Mouse (Mus musculus) forebrain, embryonic 14.5 days (tissue): Measurements from ENCODE around the gene Elovl5. TPM values are rescaled to one million over a fixed set of nuclear protein-coding genes. Genes with fewer than 3 reads are reported as not detected.

ENCODE experiments used
- ATAC-seq: fragments of 200-750 bp; cut with Nextera tagmentation; 2 replicates; pipeline ENCODE4 v1.8.0; 2017; ENCODE audit warnings: mild to moderate bottlenecking, moderate library complexity
- DNase-seq: peaks from one replicate; pipeline ENCODE4 v3.0.0-alpha.2; 2015; ENCODE audit warnings: low spot score
- H3K27ac ChIP-seq: fragments of 300-500 bp; sonication (generic); 2 replicates; pipeline ENCODE4 v1.5.1; 2014; ENCODE audit warnings: low read depth, mild to moderate bottlenecking, control low read depth, low read length, moderate library complexity
- H3K27me3 ChIP-seq: fragments of 300-500 bp; sonication (generic); replicated peaks from 2 replicates; pipeline ENCODE4 v1.6.1; 2014; ENCODE audit warnings: low read length, control low read depth, mixed read lengths; ENCODE audit not compliant: control insufficient read depth, insufficient read depth
- H3K36me3 ChIP-seq: fragments of 300-500 bp; sonication (generic); 2 replicates; pipeline ENCODE4 v1.6.1; 2014; ENCODE audit warnings: low read length, control low read depth; ENCODE audit not compliant: control insufficient read depth, insufficient read depth
- H3K4me1 ChIP-seq: fragments of 300-500 bp; sonication (generic); 2 replicates; pipeline ENCODE4 v1.6.1; 2014; ENCODE audit warnings: antibody characterized with exemption, low read length, control low read depth; ENCODE audit not compliant: control insufficient read depth, insufficient read depth
- H3K4me2 ChIP-seq: fragments of 300-500 bp; sonication (generic); 2 replicates; pipeline ENCODE4 v1.6.1; 2014; ENCODE audit warnings: mild to moderate bottlenecking, control low read depth, low read length
- H3K4me3 ChIP-seq: fragments of 300-500 bp; sonication (generic); 2 replicates; pipeline ENCODE4 v1.5.1; 2014; ENCODE audit warnings: low read depth, low read length, control low read depth
- H3K9ac ChIP-seq: fragments of 300-500 bp; sonication (generic); 2 replicates; pipeline ENCODE4 v1.6.1; 2014; ENCODE audit warnings: mild to moderate bottlenecking, low read length, control low read depth, moderate library complexity
- H3K9me3 ChIP-seq: fragments of 300-500 bp; sonication (generic); replicated peaks from 2 replicates; pipeline ENCODE4 v1.6.1; 2016; ENCODE audit warnings: low read length, control low read depth, mixed read lengths; ENCODE audit not compliant: control insufficient read depth
- WGBS: fragments of 180-500 bp; shearing (Covaris S2); extraction: QIAGEN DNeasy Blood & Tissue Kit; methylation state at CpG from one replicate; pipeline ENCODE4 v1.1.7; 2014; 5-methylcytosine and 5-hydroxymethylcytosine counted together
- polyA plus RNA-seq: library from polyadenylated mRNA; unstranded; fragments of >200 nt; fragmentation: Nextera tagmentation; extraction: Ambion mirVana; gene quantifications from 2 replicates; pipeline ENCODE4 v1.2.1, GENCODE M21; 2014

Gene Elovl5
- polyA plus RNA-seq, 1 experiment from 2014 or later: 66.9 TPM

DNA sequence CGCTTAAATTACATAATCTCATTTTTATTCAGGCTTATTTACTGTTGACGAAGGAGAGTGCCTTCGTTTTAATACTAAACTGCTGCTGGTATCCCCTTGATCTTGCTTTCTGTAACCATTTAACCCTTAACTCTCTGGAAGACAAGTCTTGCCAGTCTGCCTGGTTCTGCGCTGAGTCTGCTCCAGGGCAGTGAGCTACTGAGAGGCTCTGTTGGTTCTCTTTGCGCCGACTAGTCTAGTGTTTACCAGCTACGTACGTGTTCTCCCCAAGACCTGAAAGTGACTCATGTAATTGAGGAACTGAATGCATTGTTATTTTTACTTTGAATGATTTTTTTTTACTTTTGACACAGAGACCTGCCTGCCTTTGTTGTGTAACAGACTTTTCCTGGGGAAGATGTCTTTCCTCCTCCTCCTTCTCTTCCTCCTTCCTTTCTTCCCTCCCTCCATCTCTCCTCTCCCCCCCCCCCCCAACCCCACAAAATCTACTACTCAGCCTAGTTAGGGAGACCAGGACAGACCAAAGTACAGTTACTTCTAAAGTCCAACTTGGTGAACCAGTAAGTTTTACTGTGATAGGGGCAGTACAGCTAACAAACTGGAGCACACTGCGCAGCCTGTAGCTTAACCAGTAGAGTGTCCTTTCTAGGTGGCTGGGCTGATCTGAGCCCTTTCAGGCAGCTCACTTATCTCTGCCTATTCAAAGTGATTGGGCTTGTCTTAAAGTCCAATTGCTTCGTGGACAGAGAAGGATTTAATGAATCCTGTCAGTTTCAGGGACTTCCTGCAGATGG lies 18.9 kb downstream of the Elovl5 start:
- ATAC-seq: no peak
- peaks cover 9% of the 10 kb centered on the region; the same call in 1 of the 2 replicates for H3K4me1 ChIP-seq
- H3K36me3 ChIP-seq: no peaks in the 10 kb centered on the region
- no peak for DNase-seq
- H3K27me3 ChIP-seq: no peaks in the 10 kb centered on the region
- H3K4me2 ChIP-seq: no peak overlapping the region
- H3K9me3 ChIP-seq: no peaks in the 10 kb centered on the region
- H3K27ac ChIP-seq: no peak overlapping the region
- no peak overlapping the region for H3K4me3 ChIP-seq
- H3K9ac ChIP-seq: no peak overlapping the region
- 72% methylated on average over 10 of the region's 10 CpGs for WGBS

DNA sequence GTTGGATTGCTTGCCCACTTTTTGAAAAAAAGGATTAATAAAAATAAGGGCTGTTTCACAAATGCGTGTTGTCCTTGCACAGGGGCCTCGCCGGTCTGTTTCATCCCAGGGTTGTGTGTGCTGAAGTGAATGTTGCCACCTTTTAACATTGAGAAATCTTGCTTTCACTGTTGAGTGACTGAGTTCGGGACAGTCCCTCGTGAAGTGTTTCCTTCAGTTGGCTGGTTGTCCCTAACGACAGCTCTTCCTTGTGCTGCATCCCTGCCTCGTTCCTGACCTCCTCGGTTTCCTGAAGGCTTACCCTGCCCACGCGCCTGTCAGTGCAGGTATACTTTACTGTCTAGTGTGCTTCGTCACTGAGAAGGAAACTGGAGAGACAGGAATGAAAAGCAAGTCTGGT lies 20.7 kb downstream of the Elovl5 start:
- no peak for ATAC-seq
- no peak overlapping the region for H3K27ac ChIP-seq
- H3K36me3 ChIP-seq: no peaks in the 10 kb centered on the region
- H3K4me2 ChIP-seq: no peak overlapping the region
- DNase-seq: no peak
- H3K9ac ChIP-seq: no peak overlapping the region
- H3K9me3 ChIP-seq: no peaks in the 10 kb centered on the region
- 77% methylated on average over 11 of the region's 11 CpGs for WGBS
- no peak overlapping the region for H3K4me3 ChIP-seq
- peaks cover 10% of the 10 kb centered on the region; the same call in 1 of the 2 replicates for H3K4me1 ChIP-seq
- H3K27me3 ChIP-seq: no peaks in the 10 kb centered on the region

DNA sequence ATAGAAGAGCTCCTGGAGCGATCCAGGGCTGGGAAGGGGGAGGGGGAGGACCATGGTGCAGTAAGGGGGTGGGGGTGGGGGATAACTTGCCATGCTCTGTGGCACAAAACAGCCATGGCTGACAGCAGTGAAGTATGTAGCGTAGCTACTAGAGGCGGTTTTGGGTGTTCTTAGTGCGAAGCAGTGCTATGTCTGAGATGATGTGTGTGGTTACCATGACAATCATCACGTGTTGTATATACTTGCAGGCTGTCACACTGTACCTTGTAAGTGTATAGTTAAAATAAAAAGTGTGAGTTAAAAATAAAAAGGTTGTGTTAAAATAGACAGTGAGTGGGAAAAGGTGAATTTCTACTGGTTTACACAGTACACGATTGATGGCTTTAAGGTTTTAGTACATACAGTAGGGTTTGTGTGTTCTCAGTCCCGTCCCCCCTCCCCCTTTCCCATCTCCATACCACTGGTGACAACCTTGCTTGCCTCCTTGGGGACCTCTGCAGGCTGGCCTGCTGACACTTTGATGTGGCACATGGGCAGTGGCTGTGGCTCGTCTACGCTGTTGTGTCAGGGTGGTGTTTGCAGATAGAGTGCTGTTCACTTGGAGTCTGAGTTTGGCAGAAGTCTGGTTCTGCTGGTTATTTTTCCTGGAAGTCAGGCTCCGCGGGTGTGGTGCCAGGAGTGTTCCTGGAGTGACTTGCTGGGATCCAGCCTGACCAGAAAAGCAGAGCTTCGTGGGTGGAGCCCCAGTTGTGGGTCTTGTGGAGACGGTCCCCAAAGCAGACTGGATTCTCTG lies 21.8 kb downstream of the Elovl5 start:
- H3K4me1 ChIP-seq: peaks cover 10% of the 10 kb centered on the region; the same call in 1 of the 2 replicates
- WGBS: 71% methylated on average over 13 of the region's 13 CpGs
- peak overlapping the region; percentile 27; the same call in 1 of the 2 replicates for H3K27ac ChIP-seq
- no peaks in the 10 kb centered on the region for H3K36me3 ChIP-seq
- peak; percentile 88; the same call in 1 of the 2 replicates for ATAC-seq
- no peak overlapping the region for H3K4me3 ChIP-seq
- H3K27me3 ChIP-seq: no peaks in the 10 kb centered on the region
- peak; percentile 60 for DNase-seq
- no peaks in the 10 kb centered on the region for H3K9me3 ChIP-seq
- no peak overlapping the region for H3K4me2 ChIP-seq
- H3K9ac ChIP-seq: no peak overlapping the region

DNA sequence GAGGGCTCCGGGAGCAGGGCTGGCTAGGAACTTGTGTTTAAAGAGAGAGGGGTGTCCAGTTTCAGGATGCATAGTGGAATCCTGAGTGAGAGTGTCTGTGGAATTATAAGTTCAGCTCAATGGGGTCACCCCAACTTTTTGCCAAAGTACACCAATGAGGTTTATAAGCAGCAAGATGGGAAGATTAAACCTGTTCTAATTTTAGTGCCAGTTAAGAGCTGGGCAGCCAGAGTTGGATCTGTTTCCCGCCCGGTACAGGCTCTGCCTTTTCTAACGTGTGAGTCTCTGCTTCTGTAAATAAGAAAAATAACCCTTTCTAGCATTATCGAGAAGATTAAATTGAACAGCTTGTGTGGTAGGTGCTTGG lies 22.4 kb downstream of the Elovl5 start:
- peaks cover 10% of the 10 kb centered on the region; the same call in 1 of the 2 replicates for H3K4me1 ChIP-seq
- H3K27me3 ChIP-seq: no peaks in the 10 kb centered on the region
- no peak overlapping the region for H3K4me3 ChIP-seq
- no peak overlapping the region for H3K9ac ChIP-seq
- peak overlapping the region; percentile 27; the same call in 1 of the 2 replicates for H3K27ac ChIP-seq
- H3K9me3 ChIP-seq: no peaks in the 10 kb centered on the region
- ATAC-seq: no peak
- no peak for DNase-seq
- 74% methylated on average over 5 of the region's 5 CpGs for WGBS
- H3K36me3 ChIP-seq: no peaks in the 10 kb centered on the region
- no peak overlapping the region for H3K4me2 ChIP-seq

DNA sequence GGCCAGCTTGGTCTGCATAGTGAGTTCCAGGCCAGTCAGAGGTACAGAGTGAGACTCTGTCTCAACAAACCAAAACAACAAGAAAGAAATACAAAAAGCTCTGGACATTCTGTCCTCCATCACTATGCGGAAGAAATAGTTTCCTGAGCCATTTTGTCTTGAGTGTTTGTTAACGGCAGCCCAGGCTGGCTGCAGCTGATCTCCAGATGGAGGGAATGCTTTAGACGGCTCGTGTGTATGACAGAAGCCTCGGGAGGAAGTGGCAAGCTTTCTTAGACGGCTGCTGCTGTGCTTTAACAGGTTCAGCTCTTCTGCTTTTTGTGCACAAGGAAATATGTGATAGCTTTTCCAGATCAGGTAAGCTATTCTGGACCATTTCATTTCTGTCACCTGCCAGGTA lies 23.9 kb downstream of the Elovl5 start:
- 52% methylated on average over 6 of the region's 6 CpGs for WGBS
- no peak overlapping the region for H3K9ac ChIP-seq
- no peak overlapping the region for H3K27ac ChIP-seq
- H3K27me3 ChIP-seq: no peaks in the 10 kb centered on the region
- peaks cover 10% of the 10 kb centered on the region; the same call in 1 of the 2 replicates for H3K4me1 ChIP-seq
- no peak for ATAC-seq
- DNase-seq: peak; percentile 51
- H3K4me2 ChIP-seq: no peak overlapping the region
- no peaks in the 10 kb centered on the region for H3K36me3 ChIP-seq
- H3K4me3 ChIP-seq: no peak overlapping the region
- no peaks in the 10 kb centered on the region for H3K9me3 ChIP-seq

DNA sequence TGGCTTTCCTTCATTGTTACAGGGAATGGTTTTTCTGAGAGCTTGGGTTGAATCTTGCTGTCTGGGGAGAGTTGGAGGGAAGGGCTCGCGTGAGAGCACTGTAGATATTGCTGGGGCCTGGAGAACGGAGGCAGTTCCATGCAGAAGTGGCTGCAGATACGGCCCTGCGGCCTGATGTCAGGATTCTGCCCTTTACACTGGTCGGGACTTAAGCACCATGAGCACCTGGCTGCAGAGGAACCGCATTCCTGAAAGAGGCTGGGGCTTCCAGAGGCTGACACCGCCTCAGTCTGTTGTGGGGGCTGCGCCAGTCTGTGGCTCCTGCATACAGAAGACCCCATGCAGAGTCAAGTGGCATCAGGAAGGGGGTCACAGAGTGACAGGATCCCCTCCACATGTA lies 24.7 kb downstream of the Elovl5 start:
- Histone ChIP-seq H3K4me3 (no peak overlapping the region), H3K4me2 (no peak overlapping the region), H3K9me3 (no peaks in the 10 kb centered on the region), H3K36me3 (no peaks in the 10 kb centered on the region), H3K4me1 (peaks cover 10% of the 10 kb centered on the region; the same call in 1 of the 2 replicates), H3K27me3 (no peaks in the 10 kb centered on the region), H3K27ac (no peak overlapping the region), H3K9ac (no peak overlapping the region)
- DNase-seq (no peak), ATAC-seq (no peak)
- whole genome bisulfite sequencing: 77% methylated on average over 9 of the region's 9 CpGs

DNA sequence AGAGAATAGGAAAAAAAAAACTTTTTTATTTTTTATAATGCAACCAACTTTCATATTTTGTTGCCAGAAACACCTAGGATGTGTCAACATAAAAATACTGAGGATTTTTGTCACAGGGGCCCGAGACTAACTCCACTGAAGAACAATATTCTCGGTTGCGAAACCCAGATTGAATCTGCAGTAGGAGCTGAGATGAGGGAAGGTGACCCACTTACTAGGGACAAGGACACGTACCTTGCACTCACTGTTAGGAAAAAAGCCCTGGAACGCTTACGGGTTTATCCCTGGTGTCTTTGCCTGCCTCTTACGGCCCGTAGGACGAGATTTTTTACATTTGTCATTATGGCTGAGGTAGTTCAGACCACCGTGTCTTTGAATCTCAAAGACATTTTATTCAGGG lies 25.2 kb downstream of the Elovl5 start:
- Histone ChIP-seq H3K9ac (no peak overlapping the region), H3K4me2 (no peak overlapping the region), H3K36me3 (no peaks in the 10 kb centered on the region), H3K4me1 (peaks cover 10% of the 10 kb centered on the region; the same call in 1 of the 2 replicates), H3K9me3 (no peaks in the 10 kb centered on the region), H3K27me3 (no peaks in the 10 kb centered on the region), H3K27ac (no peak overlapping the region), H3K4me3 (no peak overlapping the region)
- ATAC-seq (no peak), DNase-seq (no peak)
- WGBS: 84% methylated on average over 10 of the region's 10 CpGs

DNA sequence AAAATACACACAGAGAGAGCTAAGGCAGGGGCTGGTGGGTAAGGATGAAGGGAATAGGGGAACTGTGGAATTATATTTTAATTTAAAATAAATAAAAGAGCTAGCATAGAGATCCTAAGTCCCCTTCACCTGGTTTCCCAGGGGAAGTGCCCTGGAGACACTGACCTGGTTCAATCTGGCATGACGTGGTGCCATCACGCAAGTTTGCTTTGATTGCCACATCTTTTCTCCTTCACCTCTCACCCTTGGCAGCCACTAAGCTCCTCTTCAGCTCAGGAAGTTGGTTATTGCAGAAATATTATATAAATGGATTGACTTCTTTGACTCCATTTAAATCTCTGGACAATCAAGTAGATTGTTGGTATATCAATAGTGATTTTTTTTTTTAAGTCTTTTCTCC lies 26.2 kb downstream of the Elovl5 start:
- Histone ChIP-seq H3K4me3 (no peak overlapping the region), H3K4me1 (peaks cover 7% of the 10 kb centered on the region; the same call in 1 of the 2 replicates), H3K9ac (no peak overlapping the region), H3K4me2 (no peak overlapping the region), H3K27me3 (no peaks in the 10 kb centered on the region), H3K36me3 (no peaks in the 10 kb centered on the region), H3K27ac (no peak overlapping the region), H3K9me3 (no peaks in the 10 kb centered on the region)
- 93% methylated on average over 2 of the region's 2 CpGs for WGBS
- DNase-seq (no peak), ATAC-seq (no peak)

DNA sequence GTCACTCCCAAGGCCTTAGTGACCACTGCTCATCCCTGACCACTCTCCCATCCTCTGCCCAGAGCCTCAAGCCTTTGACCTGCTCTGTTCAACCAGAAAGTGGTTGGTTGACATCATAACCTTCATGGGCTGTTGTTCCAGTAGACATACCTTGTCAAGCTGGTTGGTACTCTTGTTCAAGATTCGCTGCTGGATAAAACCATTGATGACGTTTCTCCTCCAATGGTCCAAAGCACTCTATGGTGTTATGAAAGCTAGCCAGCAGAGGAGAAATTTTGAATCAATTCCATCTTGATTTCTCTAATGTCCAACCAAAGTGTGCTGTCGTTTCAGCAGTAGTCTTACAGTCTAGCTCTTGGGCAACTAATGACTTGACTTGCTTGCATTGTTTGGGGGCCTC lies 27.0 kb downstream of the Elovl5 start:
- H3K9me3 ChIP-seq: no peaks in the 10 kb centered on the region
- no peak overlapping the region for H3K4me3 ChIP-seq
- no peak overlapping the region for H3K27ac ChIP-seq
- H3K36me3 ChIP-seq: no peaks in the 10 kb centered on the region
- ATAC-seq: no peak
- 92% methylated on average over 3 of the region's 3 CpGs for WGBS
- no peak overlapping the region for H3K9ac ChIP-seq
- no peak overlapping the region for H3K4me2 ChIP-seq
- H3K4me1 ChIP-seq: peaks cover 5% of the 10 kb centered on the region; the same call in 1 of the 2 replicates
- DNase-seq: no peak
- no peaks in the 10 kb centered on the region for H3K27me3 ChIP-seq
